Mouse (Mus musculus): ENCODE results near the gene Snw1. TPM values are rescaled to one million over a fixed set of nuclear protein-coding genes. Genes with fewer than 3 reads are reported as not detected.

Gene Snw1
- polyA plus RNA-seq, 1 experiment from 2014 or later = 145 TPM

DNA sequence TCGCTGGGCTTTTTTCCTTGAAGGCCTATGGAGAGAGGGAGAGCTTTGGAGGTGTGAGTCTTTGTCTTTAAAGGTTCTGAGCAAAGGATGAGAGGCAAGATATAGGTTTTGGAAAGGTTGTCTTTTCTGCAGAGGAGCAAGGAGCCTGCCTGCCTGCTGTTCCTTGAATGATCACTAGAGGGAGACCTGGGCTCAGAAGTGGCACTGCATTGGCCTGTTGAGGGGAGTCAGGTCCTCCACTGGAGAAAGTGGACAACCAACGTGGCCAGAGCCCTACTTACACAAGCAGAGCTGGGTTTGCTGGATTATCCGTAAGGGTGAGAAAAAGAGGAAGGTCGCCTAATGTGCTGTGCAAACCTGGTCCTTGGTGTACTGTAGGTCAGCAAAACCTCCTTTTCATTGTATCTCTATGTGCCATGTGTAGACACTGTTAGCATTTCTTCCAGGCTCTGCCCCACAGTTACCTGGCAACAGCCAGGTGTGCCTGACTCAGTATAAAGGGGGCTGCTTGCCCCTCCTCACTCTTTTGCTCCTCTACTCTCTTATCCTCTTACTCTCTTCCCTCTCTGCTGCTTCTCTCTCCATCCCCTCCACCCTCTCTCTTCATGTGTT lies 58.8 kb downstream of the Snw1 start:
- Histone ChIP-seq H3K27me3 (replicated peaks; ENCODE audit: control insufficient read depth, insufficient read depth, low read length) (no peaks in the 10 kb centered on the region), H3K4me1 (ENCODE audit: control insufficient read depth, insufficient read depth, low read length) (no peaks in the 10 kb centered on the region), H3K36me3 (ENCODE audit: control insufficient read depth, insufficient read depth, low read length) (no peaks in the 10 kb centered on the region), H3K9me3 (replicated peaks; ENCODE audit: control insufficient read depth, low read length) (no peaks in the 10 kb centered on the region), H3K4me2 (ENCODE audit: low read length) (no peak overlapping the region), H3K9ac (ENCODE audit: low read length) (no peak overlapping the region), H3K4me3 (ENCODE audit: low read depth, low read length) (no peak overlapping the region), H3K27ac (ENCODE audit: low read depth, low read length) (no peak overlapping the region)
- DNase-seq (ENCODE audit: low spot score) (peak; percentile 75), ATAC-seq (peak; percentile 67)
- WGBS = 17% methylated on average over 4 of the region's 4 CpGs

DNA sequence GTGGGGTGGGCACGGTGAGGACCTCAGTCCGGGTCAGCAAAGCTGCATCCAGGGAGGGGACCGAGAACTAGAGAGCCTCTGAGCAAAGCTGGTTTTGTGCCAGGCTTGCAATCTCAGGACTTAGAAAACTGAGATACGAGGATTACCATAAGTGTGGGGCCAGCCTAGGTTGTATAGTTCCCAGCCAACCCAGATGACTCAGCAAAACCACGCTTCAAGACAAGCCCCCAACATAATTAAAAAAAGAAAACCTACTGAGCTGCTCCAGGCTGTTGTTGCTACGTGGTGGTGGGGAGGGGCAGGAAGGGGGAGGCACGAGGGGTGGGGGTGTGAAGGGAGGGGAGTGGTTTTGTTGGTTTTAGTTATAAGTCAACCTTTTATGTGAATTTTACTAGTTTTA lies 61.1 kb downstream of the Snw1 start:
- DNase-seq (ENCODE audit: low spot score) (no peak), ATAC-seq (no peak)
- H3K4me2 ChIP-seq (ENCODE audit: low read length) = no peak overlapping the region
- no peak overlapping the region for H3K4me3 ChIP-seq (ENCODE audit: low read depth, low read length)
- no peak overlapping the region for H3K27ac ChIP-seq (ENCODE audit: low read depth, low read length)
- 55% methylated on average over 7 of the region's 7 CpGs for WGBS
- H3K36me3 ChIP-seq (ENCODE audit: control insufficient read depth, insufficient read depth, low read length) = no peaks in the 10 kb centered on the region
- no peaks in the 10 kb centered on the region for H3K9me3 ChIP-seq (replicated peaks; ENCODE audit: control insufficient read depth, low read length)
- no peaks in the 10 kb centered on the region for H3K27me3 ChIP-seq (replicated peaks; ENCODE audit: control insufficient read depth, insufficient read depth, low read length)
- no peak overlapping the region for H3K9ac ChIP-seq (ENCODE audit: low read length)
- H3K4me1 ChIP-seq (ENCODE audit: control insufficient read depth, insufficient read depth, low read length) = no peaks in the 10 kb centered on the region

DNA sequence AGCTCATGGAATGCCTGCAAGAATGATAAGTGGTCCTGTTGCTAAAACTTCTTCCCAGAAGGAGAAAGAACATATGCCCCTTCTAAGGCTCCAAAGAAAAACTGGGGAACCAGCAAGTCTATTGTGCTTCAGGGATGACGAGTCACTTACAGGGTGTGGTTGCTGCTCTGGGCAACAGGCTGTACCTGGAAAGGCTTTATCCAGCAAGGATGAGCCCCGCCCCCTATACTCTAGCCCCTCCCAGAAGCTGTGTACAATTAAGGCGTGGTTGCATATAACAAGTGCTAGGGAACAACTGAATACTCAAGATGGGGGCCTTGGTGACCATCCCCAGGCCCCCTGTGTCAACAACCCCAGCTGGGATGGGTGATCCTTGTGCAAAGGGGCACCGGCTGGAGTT lies 63.0 kb downstream of the Snw1 start:
- WGBS = 90% methylated on average over 4 of the region's 4 CpGs
- no peaks in the 10 kb centered on the region for H3K9me3 ChIP-seq (replicated peaks; ENCODE audit: control insufficient read depth, low read length)
- ATAC-seq (no peak), DNase-seq (ENCODE audit: low spot score) (no peak)
- no peak overlapping the region for H3K4me2 ChIP-seq (ENCODE audit: low read length)
- H3K36me3 ChIP-seq (ENCODE audit: control insufficient read depth, insufficient read depth, low read length) = no peaks in the 10 kb centered on the region
- no peak overlapping the region for H3K4me3 ChIP-seq (ENCODE audit: low read depth, low read length)
- H3K9ac ChIP-seq (ENCODE audit: low read length) = no peak overlapping the region
- H3K27ac ChIP-seq (ENCODE audit: low read depth, low read length) = no peak overlapping the region
- H3K27me3 ChIP-seq (replicated peaks; ENCODE audit: control insufficient read depth, insufficient read depth, low read length) = no peaks in the 10 kb centered on the region
- H3K4me1 ChIP-seq (ENCODE audit: control insufficient read depth, insufficient read depth, low read length) = no peaks in the 10 kb centered on the region

DNA sequence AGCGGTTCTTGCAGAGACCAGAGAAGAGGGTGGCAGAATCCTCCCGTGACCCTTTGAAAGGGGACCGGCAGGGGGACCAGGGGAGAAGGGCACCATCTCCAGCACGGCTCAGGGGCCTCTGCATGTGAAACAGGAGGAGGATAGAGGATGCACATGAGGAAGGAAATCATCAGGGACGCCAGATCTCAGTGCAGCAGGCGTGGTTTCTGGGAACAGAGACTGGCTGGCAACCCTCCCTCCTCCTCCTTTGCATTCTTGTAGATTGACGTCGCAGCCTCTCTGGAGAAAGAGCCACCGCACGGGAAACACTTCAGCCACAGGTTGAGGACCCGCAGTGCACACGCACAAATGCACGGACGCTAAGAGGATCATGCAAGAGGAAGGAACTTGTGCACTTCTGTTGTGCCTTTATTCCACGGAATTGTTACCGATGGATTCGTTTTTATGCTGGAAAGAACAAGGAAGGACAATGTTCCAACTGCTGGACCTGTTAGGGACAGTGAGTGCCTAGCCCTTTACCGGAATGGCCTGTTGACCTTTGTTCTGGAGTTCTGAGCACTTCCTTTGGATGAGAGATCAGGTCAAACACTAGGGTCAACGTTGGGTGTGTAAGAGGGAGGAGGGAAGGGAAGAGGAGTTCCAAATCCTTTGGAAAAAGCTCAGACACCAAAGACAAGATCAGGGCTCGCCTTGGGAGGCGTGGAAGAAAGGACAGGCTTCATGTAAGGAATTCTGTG lies 64.0 kb downstream of the Snw1 start:
- 46% methylated on average over 21 of the region's 21 CpGs for WGBS
- H3K4me1 ChIP-seq (ENCODE audit: control insufficient read depth, insufficient read depth, low read length) = no peaks in the 10 kb centered on the region
- no peaks in the 10 kb centered on the region for H3K36me3 ChIP-seq (ENCODE audit: control insufficient read depth, insufficient read depth, low read length)
- DNase-seq (ENCODE audit: low spot score) (peak; percentile 14), ATAC-seq (no peak)
- no peak overlapping the region for H3K9ac ChIP-seq (ENCODE audit: low read length)
- no peak overlapping the region for H3K4me3 ChIP-seq (ENCODE audit: low read depth, low read length)
- no peak overlapping the region for H3K4me2 ChIP-seq (ENCODE audit: low read length)
- H3K27ac ChIP-seq (ENCODE audit: low read depth, low read length) = no peak overlapping the region
- H3K27me3 ChIP-seq (replicated peaks; ENCODE audit: control insufficient read depth, insufficient read depth, low read length) = no peaks in the 10 kb centered on the region
- no peaks in the 10 kb centered on the region for H3K9me3 ChIP-seq (replicated peaks; ENCODE audit: control insufficient read depth, low read length)

DNA sequence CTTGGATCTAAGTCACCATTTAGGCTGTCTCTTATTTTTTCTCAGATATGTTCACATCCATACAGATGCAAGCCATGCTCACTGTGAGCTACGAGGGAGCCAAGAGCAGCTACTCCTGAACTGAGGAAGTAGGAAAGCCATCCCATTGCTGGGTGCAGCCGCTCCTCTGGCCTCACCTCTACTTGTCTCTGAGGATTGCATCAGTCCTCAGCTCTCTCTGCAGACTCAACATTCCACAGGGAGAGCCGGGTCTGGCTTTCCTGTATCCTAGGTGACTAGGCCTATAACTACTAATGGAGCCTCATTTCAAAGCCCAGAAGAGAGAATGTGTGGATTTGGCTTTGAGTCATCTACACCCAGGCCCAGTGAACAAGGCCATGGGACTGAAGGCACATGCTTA lies 66.4 kb downstream of the Snw1 start:
- Histone ChIP-seq H3K4me3 (ENCODE audit: low read depth, low read length) (no peak overlapping the region), H3K27me3 (replicated peaks; ENCODE audit: control insufficient read depth, insufficient read depth, low read length) (no peaks in the 10 kb centered on the region), H3K4me2 (ENCODE audit: low read length) (no peak overlapping the region), H3K36me3 (ENCODE audit: control insufficient read depth, insufficient read depth, low read length) (no peaks in the 10 kb centered on the region), H3K27ac (ENCODE audit: low read depth, low read length) (no peak overlapping the region), H3K4me1 (ENCODE audit: control insufficient read depth, insufficient read depth, low read length) (no peaks in the 10 kb centered on the region), H3K9ac (ENCODE audit: low read length) (no peak overlapping the region), H3K9me3 (replicated peaks; ENCODE audit: control insufficient read depth, low read length) (no peaks in the 10 kb centered on the region)
- WGBS = 79% methylated on average over 3 of the region's 3 CpGs
- DNase-seq (ENCODE audit: low spot score) = no peak
- ATAC-seq = no peak

DNA sequence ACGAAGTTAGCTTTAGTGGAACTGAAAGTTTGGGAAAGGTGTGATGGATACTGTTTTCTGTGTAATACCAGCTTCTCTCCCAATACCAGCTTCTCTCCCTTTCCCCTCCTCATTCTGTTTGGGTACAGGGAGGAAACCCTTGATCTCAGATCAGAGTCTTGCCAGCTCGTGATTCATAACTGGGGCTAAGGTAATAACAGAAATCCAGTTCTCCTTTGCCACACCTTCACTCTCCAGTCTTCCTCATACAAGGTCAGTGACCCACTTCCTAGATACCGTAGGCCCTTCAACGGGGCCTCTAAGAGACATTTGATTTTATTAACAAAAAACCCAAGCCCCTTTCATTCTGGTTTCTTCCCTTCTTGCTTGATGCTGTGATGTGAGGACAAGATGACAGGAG lies 66.9 kb downstream of the Snw1 start:
- H3K9me3 ChIP-seq (replicated peaks; ENCODE audit: control insufficient read depth, low read length) = no peaks in the 10 kb centered on the region
- no peak overlapping the region for H3K9ac ChIP-seq (ENCODE audit: low read length)
- no peaks in the 10 kb centered on the region for H3K36me3 ChIP-seq (ENCODE audit: control insufficient read depth, insufficient read depth, low read length)
- 92% methylated on average over 4 of the region's 4 CpGs for WGBS
- H3K27ac ChIP-seq (ENCODE audit: low read depth, low read length) = no peak overlapping the region
- no peaks in the 10 kb centered on the region for H3K27me3 ChIP-seq (replicated peaks; ENCODE audit: control insufficient read depth, insufficient read depth, low read length)
- no peak overlapping the region for H3K4me2 ChIP-seq (ENCODE audit: low read length)
- no peaks in the 10 kb centered on the region for H3K4me1 ChIP-seq (ENCODE audit: control insufficient read depth, insufficient read depth, low read length)
- H3K4me3 ChIP-seq (ENCODE audit: low read depth, low read length) = no peak overlapping the region
- DNase-seq (ENCODE audit: low spot score) (no peak), ATAC-seq (no peak)

GRCm38 (mm10) chr12:87401883-87402282 lies 70.2 kb downstream of the Snw1 start:
- WGBS = 57% methylated on average over 6 of the region's 6 CpGs
- H3K4me1 ChIP-seq (ENCODE audit: control insufficient read depth, insufficient read depth, low read length) = no peaks in the 10 kb centered on the region
- H3K27ac ChIP-seq (ENCODE audit: low read depth, low read length) = no peak overlapping the region
- no peak overlapping the region for H3K4me3 ChIP-seq (ENCODE audit: low read depth, low read length)
- no peak for ATAC-seq
- no peaks in the 10 kb centered on the region for H3K36me3 ChIP-seq (ENCODE audit: control insufficient read depth, insufficient read depth, low read length)
- DNase-seq (ENCODE audit: low spot score) = no peak
- no peak overlapping the region for H3K4me2 ChIP-seq (ENCODE audit: low read length)
- no peaks in the 10 kb centered on the region for H3K27me3 ChIP-seq (replicated peaks; ENCODE audit: control insufficient read depth, insufficient read depth, low read length)
- H3K9ac ChIP-seq (ENCODE audit: low read length) = no peak overlapping the region
- H3K9me3 ChIP-seq (replicated peaks; ENCODE audit: control insufficient read depth, low read length) = no peaks in the 10 kb centered on the region

GRCm38 (mm10) chr12:87399119-87399819 lies 72.8 kb downstream of the Snw1 start:
- H3K4me1 ChIP-seq (ENCODE audit: control insufficient read depth, insufficient read depth, low read length) = no peaks in the 10 kb centered on the region
- H3K27ac ChIP-seq (ENCODE audit: low read depth, low read length) = no peak overlapping the region
- DNase-seq (ENCODE audit: low spot score) (no peak), ATAC-seq (no peak)
- H3K4me3 ChIP-seq (ENCODE audit: low read depth, low read length) = no peak overlapping the region
- no peaks in the 10 kb centered on the region for H3K27me3 ChIP-seq (replicated peaks; ENCODE audit: control insufficient read depth, insufficient read depth, low read length)
- 91% methylated on average over 10 of the region's 10 CpGs for WGBS
- H3K4me2 ChIP-seq (ENCODE audit: low read length) = no peak overlapping the region
- no peaks in the 10 kb centered on the region for H3K9me3 ChIP-seq (replicated peaks; ENCODE audit: control insufficient read depth, low read length)
- H3K9ac ChIP-seq (ENCODE audit: low read length) = no peak overlapping the region
- no peaks in the 10 kb centered on the region for H3K36me3 ChIP-seq (ENCODE audit: control insufficient read depth, insufficient read depth, low read length)

Measured in forebrain, embryonic 14.5 days (tissue).